Mouse (Mus musculus) forebrain, postnatal 0 days (tissue): Measurements from ENCODE around the gene Gabrd. TPM values are rescaled to one million over a fixed set of nuclear protein-coding genes. Genes with fewer than 3 reads are reported as not detected.

Source experiments
- ATAC-seq: fragments of 200-750 bp; cut with Nextera tagmentation; 2 replicates; pipeline ENCODE4 v1.8.0; 2017; ENCODE audit warnings: mild to moderate bottlenecking, moderate library complexity
- DNase-seq: peaks from one replicate; pipeline ENCODE4 v3.0.0-alpha.2; 2015
- H3K27ac ChIP-seq: fragments of 300-500 bp; sonication (generic); 2 replicates; pipeline ENCODE4 v1.5.1; 2014; ENCODE audit warnings: low read depth, mild to moderate bottlenecking, antibody characterized with exemption, low read length, moderate library complexity, mixed read lengths
- H3K27me3 ChIP-seq: fragments of 300-500 bp; sonication (generic); 2 replicates; pipeline ENCODE4 v1.6.1; 2014; ENCODE audit warnings: mild to moderate bottlenecking, low read length, mixed read lengths; ENCODE audit not compliant: insufficient read depth
- H3K36me3 ChIP-seq: fragments of 300-500 bp; sonication (generic); 2 replicates; pipeline ENCODE4 v1.6.1; 2014; ENCODE audit warnings: mild to moderate bottlenecking, moderate library complexity; ENCODE audit not compliant: insufficient read depth
- H3K4me1 ChIP-seq: fragments of 300-500 bp; sonication (generic); 2 replicates; pipeline ENCODE4 v1.6.1; 2014; ENCODE audit warnings: antibody characterized with exemption; ENCODE audit not compliant: insufficient read depth
- H3K4me2 ChIP-seq: fragments of 300-500 bp; sonication (generic); 2 replicates; pipeline ENCODE4 v1.6.1; 2014; ENCODE audit warnings: low read depth, mild to moderate bottlenecking, moderate library complexity
- H3K4me3 ChIP-seq: fragments of 300-500 bp; sonication (generic); 2 replicates; pipeline ENCODE4 v1.5.1; 2014; ENCODE audit warnings: low read depth, low read length, mixed read lengths
- H3K9ac ChIP-seq: fragments of 300-500 bp; sonication (generic); 2 replicates; pipeline ENCODE4 v1.6.1; 2014; ENCODE audit warnings: mild to moderate bottlenecking
- H3K9me3 ChIP-seq: fragments of 300-500 bp; sonication (generic); 2 replicates; pipeline ENCODE4 v1.6.1; 2016; ENCODE audit warnings: low read length
- CTCF ChIP-seq: sonication (generic); IDR thresholded peaks from 2 replicates; pipeline ENCODE4 v1.5.1; 2016; ENCODE audit warnings: antibody characterized with exemption, control low read depth, low read depth
- WGBS: fragments of 180-500 bp; shearing (Covaris S2); extraction: QIAGEN DNeasy Blood & Tissue Kit; methylation state at CpG from one replicate; pipeline ENCODE4 v1.1.7; 2014; 5-methylcytosine and 5-hydroxymethylcytosine counted together
- polyA plus RNA-seq: library from polyadenylated mRNA; unstranded; fragments of >200 nt; fragmentation: Nextera tagmentation; extraction: Ambion mirVana; gene quantifications from 2 replicates; pipeline ENCODE4 v1.2.1, GENCODE M21; 2015
- total RNA-seq: library from RNA; depleted of rRNA; stranded (reverse); fragments of >200 nt; gene quantifications from 2 replicates; pipeline ENCODE4 v1.2.3, GENCODE M21; 2014; rRNA removed

Gene Gabrd
- total and polyA plus RNA-seq, 2 experiments from 2014 or later = 3.8 to 7.1 TPM

- H3K4me2 ChIP-seq = peak overlapping the region; percentile 78
- no peaks in the 10 kb centered on the region for H3K36me3 ChIP-seq
- H3K4me1 ChIP-seq = peaks cover 14% of the 10 kb centered on the region
- DNase-seq = peak; percentile 53
- H3K27ac ChIP-seq = peak overlapping the region; percentile 98
- peak overlapping the region; percentile 91 for H3K9ac ChIP-seq
- ATAC-seq = no peak
- no peak for TF ChIP-seq CTCF
- 38% methylated on average over 3 of the region's 3 CpGs for WGBS
- H3K27me3 ChIP-seq = no peaks in the 10 kb centered on the region
- H3K9me3 ChIP-seq = no peaks in the 10 kb centered on the region
- peak overlapping the region; percentile 68 for H3K4me3 ChIP-seq
These were observed 53.7 kb downstream of the Gabrd start for GRCm38 (mm10) chr4:155344299-155344600.

GRCm38 (mm10) chr4:155343415-155344298 lies 54.3 kb downstream of the Gabrd start:
- Histone ChIP-seq H3K4me1 (peaks cover 14% of the 10 kb centered on the region), H3K9ac (peak overlapping the region; percentile 91), H3K9me3 (no peaks in the 10 kb centered on the region), H3K36me3 (no peaks in the 10 kb centered on the region), H3K4me2 (peak overlapping the region; percentile 78), H3K4me3 (peak overlapping the region; percentile 68), H3K27ac (peak overlapping the region; percentile 98), H3K27me3 (no peaks in the 10 kb centered on the region)
- WGBS = 77% methylated on average over 14 of the region's 14 CpGs
- ATAC-seq = no peak
- TF ChIP-seq CTCF = no peak
- no peak for DNase-seq

GRCm38 (mm10) chr4:155336284-155337050 lies 61.4 kb downstream of the Gabrd start:
- WGBS = 84% methylated on average over 12 of the region's 12 CpGs
- Histone ChIP-seq H3K27ac (no peak overlapping the region), H3K36me3 (no peaks in the 10 kb centered on the region), H3K4me3 (no peak overlapping the region), H3K4me2 (no peak overlapping the region), H3K27me3 (no peaks in the 10 kb centered on the region), H3K9me3 (no peaks in the 10 kb centered on the region), H3K4me1 (no peaks in the 10 kb centered on the region), H3K9ac (no peak overlapping the region)
- DNase-seq (no peak), ATAC-seq (no peak)
- no peak for TF ChIP-seq CTCF

Other genes starting within 250 kb of the Gabrd start
- 66.9 and 68.7 TPM in 2 replicates for gene Ski, start 175.5 kb downstream of the Gabrd start, total RNA-seq
- 11.7 and 12.2 TPM in 2 replicates for gene Ski, start 175.5 kb downstream of the Gabrd start, polyA plus RNA-seq
- 48.7 and 51.8 TPM in 2 replicates for gene Faap20, start 148.3 kb downstream of the Gabrd start, total RNA-seq
- gene Faap20, start 148.3 kb downstream of the Gabrd start, polyA plus RNA-seq = 59.9 and 60.7 TPM in 2 replicates
- 92.5 and 108 TPM in 2 replicates for gene Prkcz, start 36.8 kb downstream of the Gabrd start, total RNA-seq
- 98.9 and 103 TPM in 2 replicates for gene Prkcz, start 36.8 kb downstream of the Gabrd start, polyA plus RNA-seq
- gene Cfap74, start 11.1 kb upstream of the Gabrd start, total RNA-seq = 7.2 and 10.8 TPM in 2 replicates
- gene Cfap74, start 11.1 kb upstream of the Gabrd start, polyA plus RNA-seq = 5.1 and 6.6 TPM in 2 replicates
- gene Tmem52, start 71.0 kb upstream of the Gabrd start, total RNA-seq = 0.52 TPM in 1 of 2 replicates, not detected in the other
- 0.23 and 0.29 TPM in 2 replicates for gene Tmem52, start 71.0 kb upstream of the Gabrd start, polyA plus RNA-seq
- 252 and 268 TPM in 2 replicates for gene Gnb1, start 93.2 kb upstream of the Gabrd start, total RNA-seq
- 1,233 and 1,420 TPM in 2 replicates for gene Gnb1, start 93.2 kb upstream of the Gabrd start, polyA plus RNA-seq
- 86.0 and 89.7 TPM in 2 replicates for gene Nadk, start 164.3 kb upstream of the Gabrd start, total RNA-seq
- gene Nadk, start 164.3 kb upstream of the Gabrd start, polyA plus RNA-seq = 66.4 and 66.7 TPM in 2 replicates
- 39.9 and 49.2 TPM in 2 replicates for gene Slc35e2, start 203.3 kb upstream of the Gabrd start, total RNA-seq
- gene Slc35e2, start 203.3 kb upstream of the Gabrd start, polyA plus RNA-seq = 8.6 and 10.5 TPM in 2 replicates
- gene Cdk11b, start 226.7 kb upstream of the Gabrd start, total RNA-seq = 20.7 and 21.8 TPM in 2 replicates
- gene Cdk11b, start 226.7 kb upstream of the Gabrd start, polyA plus RNA-seq = 48.7 and 64.7 TPM in 2 replicates
- not detected in 2 replicates for gene Gm10563, start 247.3 kb upstream of the Gabrd start, total RNA-seq
- gene Gm10563, start 247.3 kb upstream of the Gabrd start, polyA plus RNA-seq = not detected in 2 replicates